ENCODE assay signal across 8 mouse cellular contexts in the genomic region with DNA sequence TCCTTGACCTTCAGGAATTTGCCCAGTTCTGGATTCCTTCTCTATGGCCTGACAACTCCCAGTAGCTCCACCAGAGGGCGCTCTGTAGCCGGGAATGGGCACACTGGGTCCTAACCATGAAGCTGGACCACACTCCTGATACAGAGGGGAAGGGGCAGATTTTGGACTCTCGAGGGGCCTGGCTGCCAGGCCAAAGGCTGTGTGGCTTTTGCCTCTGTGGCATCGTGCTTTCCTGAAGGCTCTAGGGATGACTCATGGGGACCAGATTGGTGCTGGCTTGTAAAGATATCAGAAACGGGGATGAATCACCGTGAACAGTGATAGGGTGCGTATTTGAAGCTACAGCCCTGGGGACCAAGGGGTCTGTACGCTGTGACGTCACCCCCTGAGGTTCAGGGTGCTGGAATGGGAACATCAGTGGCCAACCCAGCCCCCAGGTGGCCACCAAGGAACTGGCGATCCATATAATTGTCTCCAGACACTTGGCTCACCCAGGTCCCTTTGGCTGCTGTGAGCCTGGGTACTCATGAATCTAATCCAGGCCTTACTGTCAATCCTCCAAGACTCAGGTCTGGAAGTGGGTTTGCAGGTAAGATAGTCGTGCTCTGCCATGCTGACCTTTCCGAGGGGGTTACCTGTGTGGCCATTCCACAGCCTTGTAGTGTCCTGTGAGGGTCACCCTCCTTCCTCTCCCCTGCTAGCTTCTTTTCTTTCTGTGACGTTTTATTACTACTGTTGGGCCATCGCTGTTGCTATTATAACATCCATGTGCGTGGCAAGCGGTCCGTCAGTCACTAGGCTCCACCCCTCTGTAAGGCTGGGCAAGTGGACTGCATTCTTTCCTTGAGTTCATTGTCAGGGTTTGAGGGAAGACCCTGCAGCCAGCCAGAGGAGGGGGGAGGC. TPM values are rescaled to one million over a fixed set of nuclear protein-coding genes. Genes with fewer than 3 reads are reported as not detected.
DNase-seq lines count a peak whose midpoint lies in the region; ATAC-seq and TF ChIP-seq lines count a peak whose summit lies in the region.

No protein-coding gene starts in this region.

- H3K36me3 ChIP-seq in heart, embryonic 11.5 days (ENCODE audit: control insufficient read depth, insufficient read depth, low read length), result no peaks in the 10 kb centered on the region
- H3K36me3 ChIP-seq in forebrain, embryonic 16.5 days (ENCODE audit: control insufficient read depth, insufficient read depth), result no peaks in the 10 kb centered on the region
- H3K36me3 ChIP-seq in hindbrain, embryonic 10.5 days, result no peaks in the 10 kb centered on the region
- no peaks in the 10 kb centered on the region for H3K36me3 ChIP-seq in midbrain, postnatal 0 days (ENCODE audit: insufficient read depth, low read length)

- H3K4me2 ChIP-seq in heart, embryonic 11.5 days, result no peak overlapping the region
- H3K4me2 ChIP-seq in forebrain, embryonic 16.5 days (ENCODE audit: low read length), result no peak overlapping the region
- H3K4me2 ChIP-seq in midbrain, postnatal 0 days (ENCODE audit: low read depth, low read length, poor library complexity, severe bottlenecking), result no peak overlapping the region

- no peak overlapping the region for H3K27ac ChIP-seq in heart, embryonic 11.5 days (ENCODE audit: low read depth, low read length)
- H3K27ac ChIP-seq in forebrain, embryonic 16.5 days (ENCODE audit: low read length), result no peak overlapping the region
- H3K27ac ChIP-seq in hindbrain, embryonic 10.5 days, result no peak overlapping the region
- H3K27ac ChIP-seq in midbrain, postnatal 0 days (ENCODE audit: low read depth, low read length), result no peak overlapping the region

- TF ChIP-seq CTCF in midbrain, postnatal 0 days (IDR thresholded peaks at IDR 0.05), result peak; percentile 96

- no peaks in the 10 kb centered on the region for H3K27me3 ChIP-seq in heart, embryonic 11.5 days (ENCODE audit: control insufficient read depth, insufficient read depth, low read length)
- H3K27me3 ChIP-seq in forebrain, embryonic 16.5 days (replicated peaks; ENCODE audit: control insufficient read depth, insufficient read depth, low read length), result no peaks in the 10 kb centered on the region
- H3K27me3 ChIP-seq in hindbrain, embryonic 10.5 days (ENCODE audit: insufficient read depth, poor library complexity, severe bottlenecking), result peaks cover 34% of the 10 kb centered on the region
- no peaks in the 10 kb centered on the region for H3K27me3 ChIP-seq in midbrain, postnatal 0 days (ENCODE audit: insufficient read depth, low read length)

- H3K4me1 ChIP-seq in heart, embryonic 11.5 days (ENCODE audit: control insufficient read depth, insufficient read depth, low read length), result peaks cover 11% of the 10 kb centered on the region
- H3K4me1 ChIP-seq in forebrain, embryonic 16.5 days (replicated peaks; ENCODE audit: control insufficient read depth, insufficient read depth, low read length), result peaks cover 5% of the 10 kb centered on the region; the same call in 1 of the 2 replicates
- H3K4me1 ChIP-seq in hindbrain, embryonic 10.5 days (replicated peaks), result peaks cover 24% of the 10 kb centered on the region
- no peaks in the 10 kb centered on the region for H3K4me1 ChIP-seq in midbrain, postnatal 0 days (ENCODE audit: insufficient read depth, low read length)

- no peak for ATAC-seq in heart, embryonic 11.5 days (replicated peaks; ENCODE audit: insufficient number of reproducible peaks, low FRiP score, low TSS enrichment)
- peak; percentile 65; the same call in 1 of the 2 replicates for ATAC-seq in forebrain, embryonic 16.5 days
- ATAC-seq in midbrain, postnatal 0 days (ENCODE audit: low FRiP score), result no peak

- no peak overlapping the region for H3K9ac ChIP-seq in heart, embryonic 11.5 days (ENCODE audit: low read depth, low read length)
- no peak overlapping the region for H3K9ac ChIP-seq in forebrain, embryonic 16.5 days (replicated peaks; ENCODE audit: low read depth, low read length)
- H3K9ac ChIP-seq in midbrain, postnatal 0 days (replicated peaks; ENCODE audit: low read length, poor library complexity, severe bottlenecking), result no peak overlapping the region

- H3K4me3 ChIP-seq in heart, embryonic 11.5 days (ENCODE audit: low read depth, low read length), result no peak overlapping the region
- no peak overlapping the region for H3K4me3 ChIP-seq in forebrain, embryonic 16.5 days (replicated peaks; ENCODE audit: low read length)
- H3K4me3 ChIP-seq in hindbrain, embryonic 10.5 days, result no peak overlapping the region
- no peak overlapping the region for H3K4me3 ChIP-seq in midbrain, postnatal 0 days (ENCODE audit: low read depth, low read length)

- DNase-seq in heart, adult 11 months, result peak; percentile 98
- peak; percentile 75 for DNase-seq in cerebellum, adult 11 months
- DNase-seq in hindbrain, embryonic 10.5 days (ENCODE audit: low spot score), result peak; percentile 74
- DNase-seq in layer of hippocampus, postnatal 25 days (ENCODE audit: extremely low spot score in 1 of 2, low spot score in 1 of 2), result peak; percentile 74 to 85
- peak; percentile 65 for DNase-seq in midbrain, postnatal 0 days (ENCODE audit: low spot score)
- peak; percentile 25 to 37 for DNase-seq in spleen, postnatal 36 days (ENCODE audit: low spot score in 2 of 2)

- peaks cover 4% of the 10 kb centered on the region; the same call in 1 of the 2 replicates for H3K9me3 ChIP-seq in heart, embryonic 11.5 days (replicated peaks; ENCODE audit: control insufficient read depth, low read length)
- H3K9me3 ChIP-seq in forebrain, embryonic 16.5 days (ENCODE audit: control insufficient read depth, low read length), result no peaks in the 10 kb centered on the region
- no peaks in the 10 kb centered on the region for H3K9me3 ChIP-seq in hindbrain, embryonic 10.5 days
- H3K9me3 ChIP-seq in midbrain, postnatal 0 days (ENCODE audit: low read length), result no peaks in the 10 kb centered on the region

- WGBS in heart, embryonic 11.5 days (ENCODE audit: insufficient replicate concordance), result 48% methylated on average over 17 of the region's 17 CpGs
- WGBS in forebrain, embryonic 16.5 days, result 50% methylated on average over 17 of the region's 17 CpGs
- WGBS in hindbrain, embryonic 10.5 days, result 57% methylated on average over 17 of the region's 17 CpGs
- 52% methylated on average over 17 of the region's 17 CpGs for WGBS in midbrain, postnatal 0 days

RNA-seq across cellular contexts. Expression of gene Wnt7b, which starts 17.0 kb away (rescaled TPM):
- polyA plus RNA-seq in heart, embryonic 11.5 days (2014; fragmentation: Nextera tagmentation; extraction: Ambion mirVana), result 0.52 and 1.5 TPM in 2 replicates
- polyA plus RNA-seq in forebrain, embryonic 16.5 days (2015; fragmentation: Nextera tagmentation; extraction: Ambion mirVana), result 110 and 125 TPM in 2 replicates
- polyA plus RNA-seq in hindbrain, embryonic 10.5 days (2016; fragmentation: Nextera tagmentation; extraction: Ambion mirVana), result 52.3 and 127 TPM in 2 replicates
- total RNA-seq in layer of hippocampus, postnatal 25 days (2021), result 10 to 100 TPM; 45.3 to 46.9 TPM
- total RNA-seq in midbrain, postnatal 0 days (2014; rRNA removed), result 26.3 and 34.3 TPM in 2 replicates
- 19.0 and 19.5 TPM in 2 replicates for polyA plus RNA-seq in midbrain, postnatal 0 days (2015; fragmentation: Nextera tagmentation; extraction: Ambion mirVana)

Comparison
In these comparisons a context has a peak if more than half of its experiments do, and no peak if none do; other contexts are left out.
1. DNase-seq: peak in every context shown above with its lines; median percentile 98 in heart, adult 11 months; 80 in layer of hippocampus, postnatal 25 days; 75 in cerebellum, adult 11 months; 74 in hindbrain, embryonic 10.5 days; 65 in midbrain, postnatal 0 days; 31 in spleen, postnatal 36 days.